Mouse (Mus musculus) liver, adult 2 months (tissue): Measurements from ENCODE around the gene Ripor2. TPM values are rescaled to one million over a fixed set of nuclear protein-coding genes. Genes with fewer than 3 reads are reported as not detected.
A peak's percentile ranks its signal among the peaks of the same experiment; 100 is the strongest.
"Not testable (repeated sequence)": the region's sequence is repeated elsewhere in the genome, so short reads cannot be mapped to it uniquely, and the experiment has no call there.

Source experiments
- DNase-seq: peaks from one replicate; pipeline ENCODE4 v3.0.0-alpha.2; 2011; ENCODE audit warnings: low read depth, low spot score; ENCODE audit errors: extremely low read depth
- H3K27ac ChIP-seq: fragments of 200-500 bp; replicated peaks from 2 replicates; pipeline ENCODE4 v1.5.1; 2012; ENCODE audit warnings: low read depth, mild to moderate bottlenecking, control low read depth, inconsistent platforms, low read length; ENCODE audit not compliant: insufficient read depth
- H3K27me3 ChIP-seq: fragments of 200-500 bp; 2 replicates; pipeline ENCODE4 v1.6.1; 2012; ENCODE audit warnings: mild to moderate bottlenecking, moderate library complexity, low read length, inconsistent platforms; ENCODE audit not compliant: control insufficient read depth, insufficient read depth
- H3K36me3 ChIP-seq: fragments of 200-500 bp; 2 replicates; pipeline ENCODE4 v1.6.1; 2012; ENCODE audit warnings: low read length, inconsistent platforms; ENCODE audit not compliant: control insufficient read depth, insufficient read depth
- H3K4me1 ChIP-seq: fragments of 200-500 bp; 2 replicates; pipeline ENCODE4 v1.6.1; 2011; ENCODE audit warnings: low read length; ENCODE audit not compliant: control insufficient read depth, insufficient read depth
- H3K4me3 ChIP-seq: fragments of 200-500 bp; 2 replicates; pipeline ENCODE4 v1.5.1; 2011; ENCODE audit warnings: low read depth, mild to moderate bottlenecking, control low read depth, low read length, moderate library complexity; ENCODE audit not compliant: insufficient read depth
- H3K79me2 ChIP-seq: fragments of 200-500 bp; 2 replicates; pipeline ENCODE4 v1.6.1; 2012; ENCODE audit warnings: inconsistent platforms, mild to moderate bottlenecking, low read length, moderate library complexity; ENCODE audit not compliant: control insufficient read depth, insufficient read depth
- H3K9ac ChIP-seq: fragments of 200-500 bp; 2 replicates; pipeline ENCODE4 v1.6.1; 2012; ENCODE audit warnings: low read depth, mild to moderate bottlenecking, control low read depth, inconsistent platforms, low read length
- CTCF ChIP-seq: fragments of 200-500 bp; IDR thresholded peaks from 2 replicates; pipeline ENCODE4 v1.5.1; 2011; ENCODE audit warnings: low read depth, low read length, control low read depth
- POLR2A ChIP-seq: fragments of 200-500 bp; IDR thresholded peaks from 2 replicates; pipeline ENCODE4 v1.6.1; 2011; ENCODE audit warnings: low read length, control low read depth; ENCODE audit not compliant: insufficient read depth; ENCODE audit errors: extremely low read depth
- WGBS: fragments of 180-500 bp; shearing (Covaris S2); methylation state at CpG from one replicate; pipeline ENCODE4 v1.1.7; 2018; 5-methylcytosine and 5-hydroxymethylcytosine counted together
- polyA plus RNA-seq: library from polyadenylated mRNA; depleted of rRNA; stranded (reverse); fragments of >200 nt; gene quantifications from 2 replicates; pipeline ENCODE4 v1.2.3, GENCODE M21; 2012
- total RNA-seq: library from RNA; depleted of rRNA; stranded (reverse); fragments of >200 nt; gene quantifications from 2 replicates; pipeline ENCODE4 v1.2.3, GENCODE M21; 2014

Ripor2 gene
- total and polyA plus RNA-seq, 2 experiments = 0.77 to 2.8 TPM

- Histone ChIP-seq H3K9ac (no peak overlapping the region), H3K4me3 (peak overlapping the region; percentile 73; the same call in 1 of the 2 replicates), H3K27me3 (no peaks in the 10 kb centered on the region), H3K36me3 (no peaks in the 10 kb centered on the region), H3K27ac (no peak overlapping the region), H3K79me2 (no peaks in the 10 kb centered on the region), H3K4me1 (peaks cover 1% of the 10 kb centered on the region; the same call in 1 of the 2 replicates)
- TF ChIP-seq POLR2A (no peak), CTCF (no peak)
- no peak for DNase-seq
- WGBS = 26% methylated on average over 4 of the region's 4 CpGs
These were observed 180.3 kb downstream of the Ripor2 start for GRCm38 (mm10) chr13:24762254-24762653.

GRCm38 (mm10) chr13:24767809-24768208, 185.8 kb downstream of the Ripor2 start:
- WGBS = 72% methylated on average over 4 of the region's 4 CpGs
- not testable (repeated sequence) for H3K4me3 ChIP-seq, H3K27ac ChIP-seq, H3K79me2 ChIP-seq, H3K36me3 ChIP-seq, H3K4me1 ChIP-seq, H3K27me3 ChIP-seq, H3K9ac ChIP-seq, DNase-seq

- 94% methylated on average over 10 of the region's 10 CpGs for WGBS
These were observed 189.5 kb downstream of the Ripor2 start for GRCm38 (mm10) chr13:24771482-24771881.

GRCm38 (mm10) chr13:24776146-24776844, 194.3 kb downstream of the Ripor2 start:
- H3K36me3 ChIP-seq = no peaks in the 10 kb centered on the region
- no peaks in the 10 kb centered on the region for H3K4me1 ChIP-seq
- H3K79me2 ChIP-seq = no peaks in the 10 kb centered on the region
- DNase-seq = peak; percentile 55
- H3K27ac ChIP-seq = no peak overlapping the region
- no peak overlapping the region for H3K9ac ChIP-seq
- no peaks in the 10 kb centered on the region for H3K27me3 ChIP-seq
- TF ChIP-seq POLR2A (no peak), CTCF (peak; percentile 73)
- no peak overlapping the region for H3K4me3 ChIP-seq
- 43% methylated on average over 7 of the region's 7 CpGs for WGBS

More at GRCm38 (mm10) chr13:24771482-24771881, 189.5 kb downstream of the Ripor2 start:
- not testable (repeated sequence) for H3K27ac ChIP-seq, H3K4me1 ChIP-seq, H3K9ac ChIP-seq, H3K27me3 ChIP-seq, DNase-seq, H3K4me3 ChIP-seq, H3K36me3 ChIP-seq, H3K79me2 ChIP-seq

GRCm38 (mm10) chr13:24778026-24778425, 196.0 kb downstream of the Ripor2 start:
- H3K9ac ChIP-seq = no peak overlapping the region
- no peaks in the 10 kb centered on the region for H3K36me3 ChIP-seq
- no peaks in the 10 kb centered on the region for H3K27me3 ChIP-seq
- TF ChIP-seq POLR2A (no peak), CTCF (no peak)
- H3K4me3 ChIP-seq = no peak overlapping the region
- DNase-seq = no peak
- no peaks in the 10 kb centered on the region for H3K4me1 ChIP-seq
- H3K27ac ChIP-seq = no peak overlapping the region
- no peaks in the 10 kb centered on the region for H3K79me2 ChIP-seq
- WGBS = 88% methylated on average over 2 of the region's 2 CpGs

- 66% methylated on average over 8 of the region's 8 CpGs for WGBS
- Histone ChIP-seq H3K4me3 (no peak overlapping the region), H3K27ac (no peak overlapping the region), H3K4me1 (no peaks in the 10 kb centered on the region), H3K27me3 (no peaks in the 10 kb centered on the region), H3K79me2 (no peaks in the 10 kb centered on the region), H3K36me3 (no peaks in the 10 kb centered on the region), H3K9ac (no peak overlapping the region)
- peak; percentile 99 for DNase-seq
- TF ChIP-seq CTCF = no peak
- no peak for TF ChIP-seq POLR2A
These were observed 196.9 kb downstream of the Ripor2 start for GRCm38 (mm10) chr13:24778706-24779380.
